Mouse (Mus musculus) ES-E14 (cell line): ENCODE results near the gene Olfr878.

ENCODE experiments used
- CHD2 ChIP-seq: IDR thresholded peaks from 2 replicates; pipeline ENCODE4 v1.6.1; 2014; ENCODE audit warnings: mild to moderate bottlenecking, low read depth, low read length, inconsistent platforms
- HCFC1 ChIP-seq: IDR thresholded peaks from 2 replicates; pipeline ENCODE4 v1.6.1; 2012; ENCODE audit warnings: low read length, inconsistent platforms, borderline replicate concordance; ENCODE audit not compliant: insufficient read depth
- MAFK ChIP-seq: IDR thresholded peaks from 2 replicates; pipeline ENCODE4 v1.6.1; 2014; ENCODE audit warnings: mild to moderate bottlenecking, low read depth, low read length, inconsistent platforms; ENCODE audit not compliant: insufficient read depth
- ZC3H11A ChIP-seq: IDR thresholded peaks from 2 replicates; pipeline ENCODE4 v1.6.1; 2012; ENCODE audit warnings: low read depth, mild to moderate bottlenecking, inconsistent platforms, low read length, borderline replicate concordance
- ZNF384 ChIP-seq: IDR thresholded peaks from 2 replicates; pipeline ENCODE4 v1.6.1; 2012; ENCODE audit warnings: low read depth, low read length, inconsistent platforms

DNA sequence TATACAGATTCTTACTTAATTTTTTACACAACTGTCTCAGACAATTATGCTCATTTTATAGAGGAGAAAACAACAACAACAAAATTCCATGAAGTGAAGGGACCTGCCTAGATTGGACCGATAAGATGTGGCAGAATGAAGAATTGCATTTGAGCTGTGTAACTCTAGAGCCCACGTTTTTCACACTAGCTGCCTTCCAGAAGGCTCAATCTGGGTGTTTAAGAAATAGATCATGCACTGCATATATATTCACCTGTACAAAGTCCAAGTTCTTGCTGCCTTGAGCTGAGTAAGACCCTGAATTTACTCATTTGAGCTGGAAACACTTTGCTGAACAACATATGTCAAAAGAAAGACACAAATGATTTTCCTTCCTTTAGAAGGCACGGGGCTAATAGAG is 12.1 kb upstream of the Olfr878 start:
- TF ChIP-seq CHD2 (no peak), MAFK (no peak), HCFC1 (no peak), ZNF384 (no peak), ZC3H11A (no peak)
